Mouse (Mus musculus) C2C12 (cell line): ENCODE results near the gene Vac14. TPM values are rescaled to one million over a fixed set of nuclear protein-coding genes. Genes with fewer than 3 reads are reported as not detected.

Experiments used
- H3K27me3 ChIP-seq: one replicate; pipeline ENCODE4 v1.6.1; 2011; ENCODE audit not compliant: control insufficient read depth, insufficient read depth, insufficient read length
- H3K36me3 ChIP-seq: one replicate; pipeline ENCODE4 v1.6.1; 2011; ENCODE audit not compliant: control insufficient read depth, insufficient read depth
- H3K4me3 ChIP-seq: one replicate; pipeline ENCODE4 v1.5.1; 2011; ENCODE audit warnings: mild to moderate bottlenecking, control low read depth; ENCODE audit not compliant: poor library complexity, insufficient read depth, severe bottlenecking
- H3K79me2 ChIP-seq: one replicate; pipeline ENCODE4 v1.6.1; 2011; ENCODE audit not compliant: control insufficient read depth, insufficient read depth
- H3K79me3 ChIP-seq: one replicate; pipeline ENCODE4 v1.6.1; 2011; ENCODE audit warnings: low read depth, control low read depth
- H3ac ChIP-seq: one replicate; pipeline ENCODE3; 2011; ENCODE audit warnings: low read depth; ENCODE audit not compliant: control insufficient read depth, insufficient read length
- CEBPB ChIP-seq: IDR thresholded peaks from one replicate; pipeline ENCODE4 v1.6.1; 2011; ENCODE audit warnings: low read depth, mild to moderate bottlenecking, control low read depth, moderate library complexity
- CTCF ChIP-seq: IDR thresholded peaks from one replicate; pipeline ENCODE4 v1.5.1; 2011; ENCODE audit not compliant: control insufficient read depth, insufficient read depth, insufficient read length
- FOSL1 ChIP-seq: IDR thresholded peaks from one replicate; pipeline ENCODE4 v1.8.0; 2011; ENCODE audit warnings: mild to moderate bottlenecking, low read length; ENCODE audit not compliant: poor library complexity, insufficient read depth, severe bottlenecking
- MAX ChIP-seq: IDR thresholded peaks from one replicate; pipeline ENCODE4 v1.6.1; 2011; ENCODE audit warnings: mild to moderate bottlenecking, control low read depth
- MYOD1 ChIP-seq: IDR thresholded peaks from one replicate; pipeline ENCODE4 v1.6.1; 2011; ENCODE audit warnings: low read depth; ENCODE audit not compliant: control insufficient read depth, insufficient read length
- MYOG ChIP-seq: IDR thresholded peaks from one replicate; pipeline ENCODE4 v1.6.1; 2011; ENCODE audit not compliant: control insufficient read depth, insufficient read length; ENCODE audit errors: extremely low read depth
- USF1 ChIP-seq: IDR thresholded peaks from one replicate; pipeline ENCODE4 v1.6.1; 2011; ENCODE audit warnings: low read depth, mild to moderate bottlenecking, control low read depth, moderate library complexity
- polyA plus RNA-seq: library from polyadenylated mRNA; unstranded; fragments of >200 nt; fragmentation: generic; extraction: Trizol; gene quantifications from one replicate; pipeline ENCODE4 v1.2.1, GENCODE M21; 2012; ENCODE audit warnings: missing spikeins

Vac14 gene
- polyA plus RNA-seq, 1 experiment: 22.2 TPM

GRCm38 (mm10) chr8:110677174-110677660 lies 58.8 kb downstream of the Vac14 start:
- no peak overlapping the region for H3ac ChIP-seq
- no peaks in the 10 kb centered on the region for H3K79me3 ChIP-seq
- H3K27me3 ChIP-seq: no peaks in the 10 kb centered on the region
- H3K4me3 ChIP-seq: no peak overlapping the region
- TF ChIP-seq CTCF: no peak
- no peak for TF ChIP-seq CEBPB
- TF ChIP-seq FOSL1: no peak
- no peak for TF ChIP-seq MYOG
- TF ChIP-seq MAX: no peak
- no peak for TF ChIP-seq USF1
- no peak for TF ChIP-seq MYOD1
- peaks cover 3% of the 10 kb centered on the region for H3K36me3 ChIP-seq
- H3K79me2 ChIP-seq: no peaks in the 10 kb centered on the region

- no peaks in the 10 kb centered on the region for H3K27me3 ChIP-seq
- no peak overlapping the region for H3ac ChIP-seq
- H3K4me3 ChIP-seq: no peak overlapping the region
- peaks cover 11% of the 10 kb centered on the region for H3K36me3 ChIP-seq
- H3K79me2 ChIP-seq: no peaks in the 10 kb centered on the region
- TF ChIP-seq MAX: no peak
- TF ChIP-seq CEBPB: no peak
- TF ChIP-seq MYOG: no peak
- no peak for TF ChIP-seq MYOD1
- no peak for TF ChIP-seq USF1
- TF ChIP-seq CTCF: no peak
- TF ChIP-seq FOSL1: no peak
- no peaks in the 10 kb centered on the region for H3K79me3 ChIP-seq
These were observed 60.6 kb downstream of the Vac14 start for GRCm38 (mm10) chr8:110678989-110679388.

- Histone ChIP-seq H3K79me2 (no peaks in the 10 kb centered on the region), H3K27me3 (no peaks in the 10 kb centered on the region), H3K79me3 (no peaks in the 10 kb centered on the region), H3K4me3 (no peak overlapping the region), H3ac (no peak overlapping the region), H3K36me3 (peaks cover 5% of the 10 kb centered on the region)
- TF ChIP-seq MYOG: no peak
- TF ChIP-seq MYOD1: no peak
These were observed 69.3 kb downstream of the Vac14 start for GRCm38 (mm10) chr8:110687726-110688125.

GRCm38 (mm10) chr8:110689961-110690360 lies 71.6 kb downstream of the Vac14 start:
- no peaks in the 10 kb centered on the region for H3K27me3 ChIP-seq
- no peak overlapping the region for H3ac ChIP-seq
- no peak overlapping the region for H3K4me3 ChIP-seq
- no peaks in the 10 kb centered on the region for H3K36me3 ChIP-seq
- H3K79me2 ChIP-seq: no peaks in the 10 kb centered on the region
- no peaks in the 10 kb centered on the region for H3K79me3 ChIP-seq
- no peak for TF ChIP-seq MAX
- no peak for TF ChIP-seq CEBPB
- TF ChIP-seq USF1: no peak
- TF ChIP-seq CTCF: no peak
- no peak for TF ChIP-seq MYOG
- no peak for TF ChIP-seq MYOD1

- Histone ChIP-seq H3K79me3 (no peaks in the 10 kb centered on the region), H3K79me2 (no peaks in the 10 kb centered on the region), H3K27me3 (no peaks in the 10 kb centered on the region), H3ac (no peak overlapping the region), H3K4me3 (no peak overlapping the region), H3K36me3 (no peaks in the 10 kb centered on the region)
- no peak for TF ChIP-seq USF1
- TF ChIP-seq MAX: no peak
- TF ChIP-seq MYOG: no peak
- TF ChIP-seq CTCF: no peak
- TF ChIP-seq CEBPB: no peak
- no peak for TF ChIP-seq MYOD1
- TF ChIP-seq FOSL1: no peak
These were observed 75.8 kb downstream of the Vac14 start for GRCm38 (mm10) chr8:110694226-110694625.

GRCm38 (mm10) chr8:110694826-110695225 lies 76.4 kb downstream of the Vac14 start:
- H3K79me2 ChIP-seq: no peaks in the 10 kb centered on the region
- no peaks in the 10 kb centered on the region for H3K27me3 ChIP-seq
- no peaks in the 10 kb centered on the region for H3K79me3 ChIP-seq
- TF ChIP-seq CEBPB (no peak), MAX (no peak), CTCF (no peak), FOSL1 (no peak), MYOG (no peak), MYOD1 (no peak), USF1 (no peak)
- no peak overlapping the region for H3ac ChIP-seq
- H3K4me3 ChIP-seq: no peak overlapping the region
- H3K36me3 ChIP-seq: no peaks in the 10 kb centered on the region
